Mouse (Mus musculus) stomach, postnatal 0 days (tissue): Measurements from ENCODE around the gene Serinc2. TPM values are rescaled to one million over a fixed set of nuclear protein-coding genes. Genes with fewer than 3 reads are reported as not detected.

Experiments used
- ATAC-seq: fragments of 200-750 bp; cut with Nextera tagmentation; 2 replicates; pipeline ENCODE4 v1.8.0; 2017; ENCODE audit not compliant: low FRiP score, low TSS enrichment
- DNase-seq: peaks from one replicate; pipeline ENCODE4 v3.0.0-alpha.2; 2016; ENCODE audit warnings: low spot score
- H3K27ac ChIP-seq: fragments of 300-500 bp; sonication (generic); replicated peaks from 2 replicates; pipeline ENCODE4 v1.5.1; 2014; ENCODE audit warnings: mild to moderate bottlenecking, control low read depth
- H3K27me3 ChIP-seq: fragments of 300-500 bp; sonication (generic); 2 replicates; pipeline ENCODE4 v1.6.1; 2014; ENCODE audit warnings: low read length; ENCODE audit not compliant: control insufficient read depth, insufficient read depth
- H3K36me3 ChIP-seq: fragments of 300-500 bp; sonication (generic); 2 replicates; pipeline ENCODE4 v1.6.1; 2014; ENCODE audit warnings: low read length, mixed read lengths; ENCODE audit not compliant: control insufficient read depth, insufficient read depth
- H3K4me1 ChIP-seq: fragments of 300-500 bp; sonication (generic); replicated peaks from 2 replicates; pipeline ENCODE4 v1.6.1; 2014; ENCODE audit warnings: antibody characterized with exemption; ENCODE audit not compliant: control insufficient read depth, insufficient read depth
- H3K4me2 ChIP-seq: fragments of 300-500 bp; sonication (generic); replicated peaks from 2 replicates; pipeline ENCODE4 v1.6.1; 2014; ENCODE audit warnings: low read depth, mild to moderate bottlenecking, control low read depth, moderate library complexity
- H3K4me3 ChIP-seq: fragments of 300-500 bp; sonication (generic); 2 replicates; pipeline ENCODE4 v1.5.1; 2014; ENCODE audit warnings: low read depth, low read length, control low read depth
- H3K9ac ChIP-seq: fragments of 300-500 bp; sonication (generic); 2 replicates; pipeline ENCODE4 v1.6.1; 2014; ENCODE audit warnings: mild to moderate bottlenecking, low read length, control low read depth, mixed read lengths
- H3K9me3 ChIP-seq: fragments of 300-500 bp; sonication (generic); 2 replicates; pipeline ENCODE4 v1.6.1; 2016; ENCODE audit warnings: low read length; ENCODE audit not compliant: control insufficient read depth
- CTCF ChIP-seq: IDR thresholded peaks from 2 replicates; pipeline ENCODE4 v1.5.1; 2016; ENCODE audit warnings: antibody characterized with exemption, low read depth, mild to moderate bottlenecking, moderate library complexity
- EP300 ChIP-seq: optimal IDR thresholded peaks from 2 replicates; pipeline ENCODE3; 2016; ENCODE audit warnings: antibody characterized with exemption
- WGBS: fragments of 180-500 bp; shearing (Covaris S2); extraction: QIAGEN DNeasy Blood & Tissue Kit; methylation state at CpG from one replicate; pipeline ENCODE4 v1.1.7; 2014; 5-methylcytosine and 5-hydroxymethylcytosine counted together
- polyA plus RNA-seq: library from polyadenylated mRNA; unstranded; fragments of >200 nt; fragmentation: Nextera tagmentation; extraction: Ambion mirVana; gene quantifications from 2 replicates; pipeline ENCODE4 v1.2.1, GENCODE M21; 2015

The Serinc2 gene
- polyA plus RNA-seq, 1 experiment from 2014 or later = 137 TPM

DNA sequence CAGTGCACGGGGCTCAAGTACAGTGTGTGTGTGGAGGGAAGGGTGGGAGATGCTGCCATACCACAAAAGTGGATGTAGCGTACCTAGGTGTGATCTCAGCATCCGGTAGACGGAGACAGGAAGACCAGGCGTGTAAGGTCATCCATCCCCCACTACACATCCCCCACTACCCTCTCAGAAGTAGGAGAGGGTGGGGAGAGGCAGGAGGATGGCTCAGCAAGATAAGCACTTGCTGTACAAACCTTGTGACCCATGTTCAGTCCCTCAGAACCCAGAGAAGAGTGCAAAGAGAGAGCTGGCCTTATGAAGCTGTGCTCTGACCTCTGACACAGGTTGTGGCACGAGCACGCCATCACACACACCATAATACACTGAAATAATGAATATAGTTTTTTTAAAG lies 42.6 kb upstream of the Serinc2 start:
- 90% methylated on average over 7 of the region's 7 CpGs for WGBS
- peaks cover 12% of the 10 kb centered on the region; the same call in 1 of the 2 replicates for H3K36me3 ChIP-seq
- no peaks in the 10 kb centered on the region for H3K4me1 ChIP-seq
- ATAC-seq (no peak), DNase-seq (no peak)
- no peak overlapping the region for H3K27ac ChIP-seq
- no peaks in the 10 kb centered on the region for H3K9me3 ChIP-seq
- H3K4me3 ChIP-seq = no peak overlapping the region
- TF ChIP-seq EP300 (no peak), CTCF (no peak)
- H3K9ac ChIP-seq = no peak overlapping the region
- H3K27me3 ChIP-seq = no peaks in the 10 kb centered on the region
- H3K4me2 ChIP-seq = no peak overlapping the region

- Histone ChIP-seq H3K27me3 (no peaks in the 10 kb centered on the region), H3K4me3 (no peak overlapping the region), H3K9ac (no peak overlapping the region), H3K9me3 (no peaks in the 10 kb centered on the region), H3K36me3 (peaks cover 11% of the 10 kb centered on the region; the same call in 1 of the 2 replicates), H3K4me1 (no peaks in the 10 kb centered on the region), H3K27ac (no peak overlapping the region), H3K4me2 (no peak overlapping the region)
- DNase-seq (no peak), ATAC-seq (no peak)
- TF ChIP-seq CTCF (peak; percentile 27; the same call in 1 of the 2 replicates), EP300 (no peak)
- 86% methylated on average over 7 of the region's 7 CpGs for WGBS
Observed at GRCm38 (mm10) chr4:130319564-130319963, 40.6 kb upstream of the Serinc2 start.

GRCm38 (mm10) chr4:130318122-130318521 lies 39.1 kb upstream of the Serinc2 start:
- WGBS = 66% methylated on average over 3 of the region's 3 CpGs
- Histone ChIP-seq H3K27ac (no peak overlapping the region), H3K27me3 (no peaks in the 10 kb centered on the region), H3K4me1 (no peaks in the 10 kb centered on the region), H3K4me3 (no peak overlapping the region), H3K9ac (no peak overlapping the region), H3K4me2 (no peak overlapping the region), H3K36me3 (peaks cover 11% of the 10 kb centered on the region; the same call in 1 of the 2 replicates), H3K9me3 (no peaks in the 10 kb centered on the region)
- TF ChIP-seq CTCF (no peak), EP300 (no peak)
- ATAC-seq = no peak
- DNase-seq = no peak

GRCm38 (mm10) chr4:130316691-130317090 lies 37.7 kb upstream of the Serinc2 start:
- H3K4me2 ChIP-seq = no peak overlapping the region
- H3K9ac ChIP-seq = no peak overlapping the region
- no peaks in the 10 kb centered on the region for H3K27me3 ChIP-seq
- H3K9me3 ChIP-seq = no peaks in the 10 kb centered on the region
- no peaks in the 10 kb centered on the region for H3K4me1 ChIP-seq
- TF ChIP-seq EP300 (no peak), CTCF (no peak)
- WGBS = 80% methylated on average over 10 of the region's 10 CpGs
- ATAC-seq (no peak), DNase-seq (no peak)
- peaks cover 6% of the 10 kb centered on the region; the same call in 1 of the 2 replicates for H3K36me3 ChIP-seq
- no peak overlapping the region for H3K27ac ChIP-seq
- no peak overlapping the region for H3K4me3 ChIP-seq

DNA sequence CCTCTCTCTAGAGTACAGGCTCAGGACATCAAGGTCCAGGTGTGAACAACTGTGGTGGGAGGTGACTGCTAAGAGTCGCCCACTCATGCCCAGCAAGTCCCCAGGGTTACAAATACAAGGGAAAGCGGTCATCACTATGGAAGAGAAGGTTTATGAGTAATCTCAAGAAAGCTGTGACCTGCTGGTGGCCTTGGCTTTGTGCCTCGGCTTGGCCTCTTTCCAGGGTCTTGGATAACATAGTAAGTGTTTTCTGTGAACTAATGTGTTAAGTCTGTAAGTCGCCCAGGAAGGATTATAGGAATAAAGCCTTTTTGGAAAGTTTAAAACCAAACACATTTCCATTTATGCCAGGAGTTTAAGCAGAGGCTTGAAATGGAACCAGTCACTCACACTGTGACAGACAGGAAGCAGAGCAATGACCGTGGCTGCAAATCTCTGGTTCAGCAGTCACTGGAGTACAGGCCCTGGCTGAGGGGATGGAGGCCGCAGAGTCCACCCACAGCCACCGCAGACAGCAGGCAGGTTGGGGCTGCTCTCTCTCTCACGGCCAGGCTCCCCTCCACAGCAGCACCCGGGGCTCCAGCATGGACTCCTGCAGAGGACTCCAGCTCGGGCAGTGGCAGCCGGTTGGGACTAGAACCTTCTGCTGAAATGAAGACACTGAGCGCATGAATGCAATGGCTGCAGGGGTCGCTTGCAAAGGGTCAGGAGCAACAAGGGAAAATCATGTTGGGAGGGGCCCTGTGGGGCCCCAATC lies 36.9 kb upstream of the Serinc2 start:
- Histone ChIP-seq H3K4me3 (no peak overlapping the region), H3K36me3 (peaks cover 4% of the 10 kb centered on the region; the same call in 1 of the 2 replicates), H3K27ac (no peak overlapping the region), H3K9me3 (no peaks in the 10 kb centered on the region), H3K9ac (0 out of 2 replicates have a peak overlapping the region, but pooled peaks have one; percentile 13), H3K27me3 (no peaks in the 10 kb centered on the region), H3K4me2 (no peak overlapping the region), H3K4me1 (no peaks in the 10 kb centered on the region)
- 52% methylated on average over 13 of the region's 13 CpGs for WGBS
- TF ChIP-seq CTCF (no peak), EP300 (no peak)
- DNase-seq = peak; percentile 49
- ATAC-seq = no peak

- Histone ChIP-seq H3K4me3 (no peak overlapping the region), H3K9me3 (no peaks in the 10 kb centered on the region), H3K27me3 (peaks cover 3% of the 10 kb centered on the region; the same call in 1 of the 2 replicates), H3K36me3 (peaks cover 4% of the 10 kb centered on the region; the same call in 1 of the 2 replicates), H3K9ac (no peak overlapping the region), H3K27ac (no peak overlapping the region), H3K4me1 (0 out of 2 replicates have a peak, but pooled peaks cover 4% of the 10 kb centered on the region), H3K4me2 (no peak overlapping the region)
- no peak for ATAC-seq
- WGBS = 89% methylated on average over 4 of the region's 4 CpGs
- DNase-seq = no peak
- no peak for TF ChIP-seq EP300
- no peak for TF ChIP-seq CTCF
Observed at GRCm38 (mm10) chr4:130313552-130313951, 34.5 kb upstream of the Serinc2 start.
